Mouse (Mus musculus): ENCODE data around the gene Celsr3.

Gene Celsr3

DNA sequence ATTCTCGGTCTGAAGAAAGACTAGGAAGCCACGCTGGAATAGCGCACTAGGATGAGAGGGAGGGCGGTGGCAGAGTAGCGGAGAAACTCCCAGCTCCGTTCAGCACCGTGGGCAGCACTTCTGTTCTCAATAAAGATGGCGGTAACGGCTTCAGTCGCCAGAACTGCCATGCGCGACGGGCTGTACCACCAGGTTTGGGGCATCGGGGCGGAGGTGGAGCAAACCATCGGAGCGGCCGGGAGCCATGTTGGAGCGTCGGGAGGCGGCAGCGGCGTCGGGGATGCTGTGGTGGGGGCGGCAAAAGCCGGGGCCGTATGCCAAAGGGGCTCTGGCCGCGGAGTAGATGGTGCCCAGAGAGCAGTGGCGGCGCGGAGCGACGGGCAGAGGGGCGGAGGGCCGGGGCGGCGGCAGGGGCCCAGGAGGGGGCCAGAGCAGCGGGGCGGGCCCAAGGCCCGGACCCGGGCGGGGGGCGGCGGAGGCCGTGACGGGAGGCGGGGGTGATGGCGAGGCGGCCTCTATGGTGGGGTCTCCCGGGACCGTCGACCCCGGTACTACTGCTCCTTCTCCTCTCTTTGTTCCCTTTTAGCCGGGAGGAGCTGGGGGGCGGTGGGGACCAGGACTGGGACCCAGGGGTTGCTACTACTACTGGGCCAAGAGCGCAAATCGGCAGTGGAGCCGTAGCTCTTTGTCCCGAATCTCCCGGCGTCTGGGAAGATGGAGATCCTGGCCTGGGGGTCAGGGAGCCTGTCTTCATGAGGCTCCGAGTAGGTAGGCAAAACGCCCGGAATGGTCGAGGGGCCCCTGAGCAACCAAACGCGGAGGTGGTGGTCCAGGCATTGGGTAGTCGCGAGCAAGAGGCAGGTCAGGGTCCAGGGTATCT lies at the start of gene Celsr3:
Gene Celsr3, plus strand, starts transcription at position 501 of the 880 bp plus-strand sequence.
- peak; percentile 77 to 92 for DNase-seq (ENCODE audit: low spot score in 2 of 2)

- DNase-seq (ENCODE audit: low spot score in 2 of 2), result no peak
Measured at GRCm38 (mm10) chr9:108776614-108777013, 49.5 kb upstream of the Celsr3 start.

GRCm38 (mm10) chr9:108777276-108777675 lies 48.8 kb upstream of the Celsr3 start:
- DNase-seq (ENCODE audit: low spot score in 2 of 2), result no peak

DNA sequence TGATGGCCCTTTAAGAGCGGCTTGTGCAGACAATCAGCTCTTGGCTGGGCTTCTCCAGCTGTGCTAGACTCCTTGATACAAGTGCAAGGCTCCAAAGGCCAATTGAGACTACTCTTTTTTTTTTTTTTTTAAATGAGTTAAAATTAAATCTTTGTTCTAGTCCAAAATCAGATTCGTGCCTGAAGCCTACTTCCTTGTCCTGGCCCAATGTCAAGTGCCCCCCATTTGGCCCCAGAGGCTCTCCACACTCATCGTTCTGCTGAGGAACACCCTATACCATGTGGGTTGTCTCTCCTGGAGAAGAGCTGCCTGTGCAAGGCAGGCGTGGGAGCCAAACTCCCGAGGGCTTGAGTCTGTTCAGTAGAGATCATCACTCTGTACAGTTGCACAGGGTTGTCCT lies 45.2 kb upstream of the Celsr3 start:
- no peak for DNase-seq (ENCODE audit: low spot score in 2 of 2)

DNA sequence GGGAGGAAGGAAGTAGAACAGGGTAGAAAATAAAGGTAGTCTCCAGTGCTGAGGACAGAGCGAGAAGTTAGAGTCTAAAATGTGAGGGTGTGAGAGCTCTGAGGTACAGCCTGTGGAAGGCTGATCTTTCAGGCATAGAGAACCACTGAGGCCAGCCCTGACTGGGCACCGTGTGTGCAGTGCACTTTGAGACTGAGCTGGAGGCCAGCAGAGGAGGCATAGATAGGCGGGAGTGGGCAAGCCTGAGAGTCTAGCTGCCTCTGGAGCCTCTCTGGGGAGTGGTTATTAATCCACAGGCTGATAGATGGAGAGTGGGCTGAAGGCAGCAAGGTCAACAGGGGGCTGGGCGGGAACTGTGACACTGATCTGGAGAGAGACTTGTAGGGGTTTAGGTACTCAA lies 44.2 kb upstream of the Celsr3 start:
- DNase-seq (ENCODE audit: low spot score in 2 of 2), result no peak

DNA sequence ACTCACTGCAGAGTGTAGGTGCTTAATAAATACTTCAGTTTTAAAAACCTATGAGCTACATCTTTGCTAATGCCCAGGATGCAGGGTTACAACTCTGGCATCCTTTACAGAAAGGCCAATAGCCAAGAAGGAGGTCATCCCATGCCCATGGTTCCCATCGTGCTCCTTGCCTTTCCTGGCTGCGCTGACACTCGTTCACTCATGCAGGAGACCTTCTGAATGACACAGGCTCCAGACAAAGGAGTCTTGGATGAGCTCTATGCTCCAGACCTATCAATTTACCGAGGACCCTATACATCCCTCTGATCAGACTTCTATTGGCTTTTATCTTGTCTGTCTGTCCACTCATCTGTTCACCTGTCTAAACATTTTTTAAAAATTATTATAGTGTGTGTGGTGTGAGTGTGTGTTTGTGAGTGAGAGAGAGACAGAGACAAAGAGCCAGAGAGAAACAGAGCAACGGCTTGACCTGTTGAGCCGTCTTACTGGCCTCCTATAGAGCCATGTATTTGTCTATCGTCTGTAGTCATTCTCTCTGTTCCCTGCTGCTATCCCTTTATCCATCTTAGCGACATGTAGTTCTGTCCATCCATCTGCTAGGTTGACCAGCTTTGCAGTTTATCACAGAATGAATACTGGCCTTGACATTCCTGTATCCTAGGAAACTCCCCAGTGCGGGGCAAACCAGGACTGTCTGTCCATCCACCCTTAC lies 43.1 kb upstream of the Celsr3 start:
- DNase-seq (ENCODE audit: low spot score in 2 of 2), result no peak

DNA sequence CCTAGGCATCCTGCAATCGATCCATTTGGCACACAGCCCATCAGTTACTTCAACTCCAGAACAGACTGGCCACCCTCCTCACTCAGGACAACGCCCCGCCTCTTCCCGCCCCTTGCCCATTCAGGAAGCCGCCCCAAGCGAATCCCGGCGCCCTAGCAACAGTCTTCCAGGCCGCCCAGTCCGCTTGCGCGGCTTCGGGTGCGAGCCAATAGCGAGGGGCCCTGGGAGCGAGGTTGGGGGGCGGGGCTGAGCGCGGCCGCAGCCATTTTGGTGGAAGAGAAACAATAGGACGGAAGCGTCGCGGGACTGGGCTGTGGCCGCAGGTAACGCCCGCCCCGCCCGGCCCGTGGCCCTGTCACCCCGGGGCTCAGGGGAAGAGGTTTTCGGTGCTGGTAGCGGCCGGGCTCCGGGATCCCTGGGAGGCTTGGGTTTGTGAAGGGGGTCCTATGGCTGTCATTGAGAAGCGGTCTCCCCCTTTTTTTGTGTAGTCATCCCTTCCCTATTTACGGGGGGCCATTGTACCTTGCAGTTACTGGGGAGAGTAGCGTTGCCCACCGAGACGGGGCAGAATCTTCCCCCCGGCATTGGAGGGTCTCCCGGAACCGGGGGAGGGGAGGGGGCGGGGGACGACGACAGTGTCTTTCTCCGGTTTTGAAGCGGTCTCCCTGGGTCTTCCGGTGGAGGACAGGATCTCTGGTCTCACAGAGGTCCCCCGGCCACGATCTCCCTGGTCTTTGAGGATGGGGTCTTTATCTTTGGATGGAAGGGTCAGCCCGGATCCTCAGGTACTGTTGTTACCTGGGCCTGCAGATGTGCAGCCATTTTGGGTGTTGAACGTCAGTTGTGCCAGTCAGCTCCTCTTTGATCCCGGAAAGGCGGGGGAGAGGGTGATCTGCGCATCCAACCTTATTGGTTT lies 42.3 kb upstream of the Celsr3 start, which contains the start of gene Ip6k2:
Gene Ip6k2, plus strand, starts transcription at position 249 of the 916 bp plus-strand sequence.
- DNase-seq (ENCODE audit: low spot score in 2 of 2), result peak; percentile 89 to 96

GRCm38 (mm10) chr9:108785416-108785815 lies 40.7 kb upstream of the Celsr3 start:
- DNase-seq (ENCODE audit: low spot score in 2 of 2), result no peak

GRCm38 (mm10) chr9:108786494-108786893 lies 39.6 kb upstream of the Celsr3 start:
- DNase-seq (ENCODE audit: low spot score in 2 of 2), result no peak

DNA sequence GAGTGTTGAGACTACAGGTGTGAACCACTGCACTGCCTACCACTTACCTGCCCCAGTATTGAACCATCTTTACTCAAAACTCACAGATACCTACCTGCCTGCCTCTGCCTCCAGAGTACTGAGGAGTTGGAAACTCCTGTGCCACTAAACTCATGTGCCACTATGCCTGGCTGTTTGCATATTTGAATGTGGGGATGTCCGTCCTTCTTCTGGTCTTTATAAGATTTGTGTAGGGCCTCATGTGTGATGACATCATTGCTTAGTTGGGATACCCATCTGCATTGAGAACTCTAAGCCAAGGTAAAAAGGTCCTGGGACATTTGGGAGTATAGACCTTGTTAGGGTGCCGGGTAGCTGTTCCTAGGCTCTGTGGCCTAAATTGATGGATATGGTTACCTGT lies 39.0 kb upstream of the Celsr3 start:
- DNase-seq (ENCODE audit: low spot score in 2 of 2), result no peak

DNA sequence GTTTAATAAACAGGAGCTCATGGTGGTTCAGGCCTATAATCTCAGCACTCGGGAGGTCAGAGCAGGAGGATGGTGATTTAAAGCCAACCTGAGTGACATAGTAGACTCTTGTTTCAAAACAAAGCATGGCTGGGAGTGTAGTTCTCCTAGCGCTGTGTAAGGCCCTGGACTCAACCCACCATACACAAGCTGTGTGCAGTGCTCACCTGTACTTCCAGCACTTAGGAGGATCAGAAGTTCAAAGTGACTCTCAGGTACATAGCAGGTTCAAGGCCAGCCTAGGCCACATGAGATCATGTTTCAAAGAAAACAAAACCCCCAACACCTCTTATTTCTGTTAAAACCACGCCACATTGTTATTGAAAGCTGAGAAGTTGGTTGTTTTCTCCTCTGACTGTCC lies 37.4 kb upstream of the Celsr3 start:
- DNase-seq (ENCODE audit: low spot score in 2 of 2), result no peak

GRCm38 (mm10) chr9:108792307-108792706 lies 33.8 kb upstream of the Celsr3 start:
- DNase-seq (ENCODE audit: low spot score in 2 of 2), result no peak

- DNase-seq (ENCODE audit: low spot score in 2 of 2), result no peak
Measured at GRCm38 (mm10) chr9:108792730-108793129, 33.4 kb upstream of the Celsr3 start.

DNA sequence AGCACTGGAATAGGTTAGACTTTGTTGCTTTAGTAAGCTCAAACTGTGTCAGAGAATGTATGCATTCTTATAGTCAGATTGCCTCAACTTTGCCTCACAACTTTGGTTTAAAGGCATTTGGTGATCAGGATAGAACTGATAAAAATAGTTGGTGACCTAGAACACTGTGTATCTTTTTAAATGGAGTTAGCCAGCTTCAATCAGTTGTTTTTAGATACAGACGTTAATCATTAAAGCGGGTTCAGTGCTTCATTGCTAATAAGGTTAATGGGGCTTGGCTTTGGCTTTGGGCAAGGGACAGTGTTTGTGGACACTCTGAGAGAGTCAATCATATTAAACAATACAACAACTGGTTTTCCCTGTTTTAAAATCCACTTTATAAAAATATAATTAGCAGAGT lies 30.8 kb upstream of the Celsr3 start:
- DNase-seq (ENCODE audit: low spot score in 2 of 2), result no peak

GRCm38 (mm10) chr9:108795762-108796161 lies 30.4 kb upstream of the Celsr3 start:
- DNase-seq (ENCODE audit: low spot score in 2 of 2), result no peak

- peak in 1 of 2 experiments; percentile 49 for DNase-seq (ENCODE audit: low spot score in 2 of 2)
Measured at GRCm38 (mm10) chr9:108796351-108796981, 29.7 kb upstream of the Celsr3 start.

DNA sequence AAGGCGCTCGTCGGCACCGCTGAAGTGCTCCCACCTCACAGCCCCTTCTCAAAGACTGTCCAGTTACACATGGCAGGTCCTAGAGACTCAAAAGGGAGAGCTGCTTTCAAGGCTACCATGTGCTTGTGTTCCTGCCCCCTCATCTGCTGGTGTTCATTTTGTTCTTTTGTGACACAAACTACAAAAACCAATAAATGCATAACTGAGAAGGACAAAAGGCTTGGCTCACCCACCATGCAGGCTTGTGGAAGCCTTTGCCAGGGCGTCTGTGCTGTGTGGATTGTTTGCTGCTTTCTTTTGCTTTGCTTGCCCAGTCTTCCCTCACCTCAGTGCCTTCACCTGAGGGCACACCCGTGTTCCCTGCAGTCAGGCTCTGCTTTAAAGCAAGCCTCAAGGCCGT lies 28.6 kb upstream of the Celsr3 start:
- DNase-seq (ENCODE audit: low spot score in 2 of 2), result no peak

DNA sequence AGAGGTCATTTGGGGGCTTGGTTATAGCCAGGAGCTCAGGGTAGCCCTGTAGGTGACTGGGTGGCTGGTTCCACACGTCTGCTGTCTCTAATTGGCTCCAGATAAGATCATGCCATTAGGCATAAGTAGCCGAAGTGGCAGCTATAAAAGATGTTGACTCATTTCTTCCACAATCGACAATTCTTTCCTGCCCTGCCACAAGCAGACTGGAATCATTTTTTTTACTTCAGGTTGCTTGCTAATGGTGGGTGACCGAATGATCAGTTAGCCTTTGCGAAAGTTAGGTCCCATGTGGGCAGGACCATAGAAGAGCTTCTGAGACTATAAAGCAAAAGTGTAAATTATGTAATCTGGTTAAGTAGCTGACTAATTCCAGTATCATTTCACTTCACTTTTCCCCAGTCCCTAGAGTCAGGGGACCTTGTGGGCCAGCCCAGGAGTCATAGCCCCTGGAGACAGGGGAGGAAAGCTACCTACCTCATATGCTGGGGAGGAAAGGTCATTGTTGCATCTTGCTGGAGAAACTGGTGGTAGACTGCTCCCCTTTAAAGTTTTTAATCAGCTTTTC lies 27.5 kb upstream of the Celsr3 start:
- DNase-seq (ENCODE audit: low spot score in 2 of 2), result no peak

DNA sequence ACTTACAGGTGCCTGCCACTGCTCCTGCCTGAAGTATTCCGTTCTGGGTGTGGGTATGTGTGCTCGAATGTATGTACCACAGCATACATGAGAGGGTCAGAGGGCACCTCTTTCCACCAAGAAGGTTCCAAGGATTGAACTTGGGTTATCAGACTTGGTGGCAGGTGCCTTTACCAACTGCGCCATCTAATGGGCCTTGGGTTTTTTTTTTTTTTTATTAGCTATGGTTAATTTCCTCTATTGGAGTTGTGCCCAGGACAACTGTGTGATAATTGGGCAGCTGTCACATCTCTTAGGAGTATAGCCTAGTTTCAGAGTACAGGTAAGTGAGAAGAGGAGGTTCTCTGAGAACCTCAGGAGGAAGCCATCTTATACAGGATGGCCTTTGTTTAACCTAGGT lies 26.6 kb upstream of the Celsr3 start:
- DNase-seq (ENCODE audit: low spot score in 2 of 2), result no peak

DNA sequence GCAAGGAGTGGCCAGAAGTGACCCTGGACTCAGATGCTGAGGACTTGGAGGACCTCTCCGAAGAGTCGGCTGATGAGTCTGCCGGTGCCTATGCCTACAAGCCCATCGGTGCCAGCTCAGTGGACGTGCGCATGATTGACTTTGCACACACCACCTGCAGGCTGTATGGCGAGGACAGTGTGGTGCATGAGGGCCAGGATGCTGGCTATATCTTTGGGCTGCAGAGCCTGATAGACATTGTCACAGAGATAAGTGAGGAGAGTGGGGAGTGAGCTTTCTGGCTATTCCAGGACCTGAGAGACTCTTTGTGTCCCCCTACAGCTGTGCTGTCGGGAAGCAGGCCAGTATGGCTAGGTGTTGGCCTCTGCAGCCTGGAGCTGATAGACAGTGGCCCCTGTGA lies 20.4 kb upstream of the Celsr3 start:
- no peak for DNase-seq (ENCODE audit: low spot score in 2 of 2)

- no peak for DNase-seq (ENCODE audit: low spot score in 2 of 2)
Measured at GRCm38 (mm10) chr9:108806379-108806778, 19.7 kb upstream of the Celsr3 start.

Data from left cerebral cortex, adult 9 months (tissue).